In genomic region chr2:124532906-124533305, GRCm38 (mm10) we compare ENCODE assay signal across 24 mouse cellular contexts.
A peak's percentile ranks its signal among the peaks of the same experiment; 100 is the strongest.
DNase-seq lines count a peak whose midpoint lies in the region; ATAC-seq and TF ChIP-seq lines count a peak whose summit lies in the region.
"Had no signal": no experiment of that assay in that cellular context is flagged by ENCODE, and none has a peak within 500 bp of the region (broad histone marks: within the 10 kb centered on the region; RNA-seq: fewer than 3 reads in every experiment).

No protein-coding gene starts in this region.

- no peak overlapping the region for H3K4me3 ChIP-seq in forebrain, embryonic 16.5 days (replicated peaks; ENCODE audit: low read length)
- H3K4me3 ChIP-seq in forebrain, postnatal 0 days (ENCODE audit: low read depth, low read length): no peak overlapping the region
- H3K4me3 ChIP-seq: embryonic facial prominence, embryonic 15.5 days; erythroblast, embryonic 14.5 days; heart, embryonic 13.5 days; hindbrain, embryonic 12.5 days had no signal

- H3K4me2 ChIP-seq in forebrain, embryonic 16.5 days (ENCODE audit: low read length): no peak overlapping the region
- H3K4me2 ChIP-seq in forebrain, postnatal 0 days (ENCODE audit: low read depth): no peak overlapping the region
- H3K4me2 ChIP-seq: embryonic facial prominence, embryonic 15.5 days; heart, embryonic 13.5 days; hindbrain, embryonic 12.5 days had no signal

- peak; percentile 35 for DNase-seq in adrenal gland, postnatal 10 days
- no peak for DNase-seq in adrenal gland, postnatal 14 days
- DNase-seq in forebrain, postnatal 0 days: no peak
- peak; percentile 34 for DNase-seq in layer of hippocampus, adult 9-11 months
- DNase-seq in layer of hippocampus, postnatal 25 days (ENCODE audit: extremely low spot score in 1 of 2, low spot score in 1 of 2): no peak
- peak; percentile 9 for DNase-seq in gonadal fat pad, adult 2 months (ENCODE audit: low read depth)
- DNase-seq in frontal cortex, postnatal 10 days (ENCODE audit: low spot score in 2 of 2): no peak
- DNase-seq: adrenal gland, postnatal 25 days; B cell, adult 2 months; cerebellum, adult 11 months; cerebellum, adult 9-11 months; embryo, embryonic 11 days; gastrocnemius, postnatal 14 days; heart, postnatal 4 days had no signal

- TF ChIP-seq CTCF in forebrain, postnatal 0 days (IDR thresholded peaks at IDR 0.05; ENCODE audit: low read depth): no peak

- no peaks in the 10 kb centered on the region for H3K9me3 ChIP-seq in forebrain, embryonic 16.5 days (ENCODE audit: control insufficient read depth, low read length)
- H3K9me3 ChIP-seq in forebrain, postnatal 0 days (ENCODE audit: low read length): no peaks in the 10 kb centered on the region
- H3K9me3 ChIP-seq: embryonic facial prominence, embryonic 15.5 days; heart, embryonic 13.5 days; hindbrain, embryonic 12.5 days had no signal

- H3K27me3 ChIP-seq in forebrain, embryonic 16.5 days (replicated peaks; ENCODE audit: control insufficient read depth, insufficient read depth, low read length): no peaks in the 10 kb centered on the region
- H3K27me3 ChIP-seq in forebrain, postnatal 0 days (ENCODE audit: insufficient read depth, low read length): no peaks in the 10 kb centered on the region
- H3K27me3 ChIP-seq: embryonic facial prominence, embryonic 15.5 days; heart, embryonic 13.5 days; hindbrain, embryonic 12.5 days had no signal

- H3K9ac ChIP-seq in forebrain, embryonic 16.5 days (replicated peaks; ENCODE audit: low read depth, low read length): no peak overlapping the region
- no peak overlapping the region for H3K9ac ChIP-seq in forebrain, postnatal 0 days
- H3K9ac ChIP-seq: embryonic facial prominence, embryonic 15.5 days; heart, embryonic 13.5 days; hindbrain, embryonic 12.5 days had no signal

- WGBS in forebrain, embryonic 16.5 days: 84% methylated on average over 3 of the region's 3 CpGs
- 76% methylated on average over 3 of the region's 3 CpGs for WGBS in forebrain, postnatal 0 days

- no peaks in the 10 kb centered on the region for H3K4me1 ChIP-seq in forebrain, embryonic 16.5 days (replicated peaks; ENCODE audit: control insufficient read depth, insufficient read depth, low read length)
- no peaks in the 10 kb centered on the region for H3K4me1 ChIP-seq in forebrain, postnatal 0 days (ENCODE audit: insufficient read depth)
- H3K4me1 ChIP-seq: embryonic facial prominence, embryonic 15.5 days; hindbrain, embryonic 12.5 days had no signal

- 0 out of 2 replicates have a peak, but pooled peaks have one; percentile 47 for ATAC-seq in forebrain, embryonic 16.5 days
- no peak for ATAC-seq in forebrain, postnatal 0 days
- ATAC-seq: CD4-positive, CD25-positive, alpha-beta regulatory T cell, adult 4 months; hindbrain, embryonic 16.5 days; inflammation-experienced regulatory T-cells, adult 6 months; intestine, postnatal 0 days had no signal

- no peak overlapping the region for H3K27ac ChIP-seq in forebrain, embryonic 16.5 days (ENCODE audit: low read length)
- H3K27ac ChIP-seq in forebrain, postnatal 0 days (ENCODE audit: low read depth, low read length): no peak overlapping the region
- H3K27ac ChIP-seq: embryonic facial prominence, embryonic 15.5 days; heart, embryonic 13.5 days; hindbrain, embryonic 12.5 days had no signal

- no peaks in the 10 kb centered on the region for H3K36me3 ChIP-seq in forebrain, embryonic 16.5 days (ENCODE audit: control insufficient read depth, insufficient read depth)
- H3K36me3 ChIP-seq in forebrain, postnatal 0 days (ENCODE audit: insufficient read depth): no peaks in the 10 kb centered on the region
- H3K36me3 ChIP-seq: embryonic facial prominence, embryonic 15.5 days; G1E; heart, embryonic 13.5 days; hindbrain, embryonic 12.5 days had no signal

Comparison
In these comparisons a context has a peak if more than half of its experiments do, and no peak if none do; other contexts are left out.
1. DNase-seq: peak in adrenal gland, postnatal 10 days (single experiment), layer of hippocampus, adult 9-11 months (single experiment) and gonadal fat pad, adult 2 months (single experiment); none in adrenal gland, postnatal 14 days (single experiment), forebrain, postnatal 0 days (single experiment), layer of hippocampus, postnatal 25 days (0 of 2) and frontal cortex, postnatal 10 days (0 of 2).